ENCODE assay signal across 13 mouse cellular contexts in genomic region chr11:69623006-69623405, GRCm38 (mm10). TPM values are rescaled to one million over a fixed set of nuclear protein-coding genes. Genes with fewer than 3 reads are reported as not detected.
DNase-seq lines count a peak whose midpoint lies in the region; ATAC-seq lines count a peak whose summit lies in the region.
"Had no signal": no experiment of that assay in that cellular context is flagged by ENCODE, and none has a peak within 500 bp of the region (broad histone marks: within the 10 kb centered on the region; RNA-seq: fewer than 3 reads in every experiment).

No protein-coding gene starts in this region.

- H3K4me2 ChIP-seq in heart, embryonic 15.5 days, result no peak overlapping the region; the same call in 1 of the 2 replicates
- H3K4me2 ChIP-seq in hindbrain, embryonic 16.5 days (ENCODE audit: low read length), result peak overlapping the region; percentile 83
- peak overlapping the region; percentile 81 for H3K4me2 ChIP-seq in midbrain, embryonic 14.5 days (ENCODE audit: low read length)

- H3K9ac ChIP-seq in heart, embryonic 15.5 days, result no peak overlapping the region
- H3K9ac ChIP-seq in hindbrain, embryonic 16.5 days (ENCODE audit: low read depth, low read length), result no peak overlapping the region; the same call in 1 of the 2 replicates
- H3K9ac ChIP-seq in midbrain, embryonic 14.5 days (replicated peaks; ENCODE audit: low read length), result peak overlapping the region; percentile 62

- H3K36me3 ChIP-seq in heart, embryonic 15.5 days, result no peaks in the 10 kb centered on the region
- no peaks in the 10 kb centered on the region for H3K36me3 ChIP-seq in embryonic facial prominence, embryonic 10.5 days (replicated peaks)
- no peaks in the 10 kb centered on the region for H3K36me3 ChIP-seq in hindbrain, embryonic 16.5 days (ENCODE audit: control insufficient read depth, insufficient read depth, low read length)
- H3K36me3 ChIP-seq in midbrain, embryonic 14.5 days (ENCODE audit: control insufficient read depth, insufficient read depth, low read length), result no peaks in the 10 kb centered on the region

- H3K4me1 ChIP-seq in heart, embryonic 15.5 days (replicated peaks), result peaks cover 12% of the 10 kb centered on the region
- H3K4me1 ChIP-seq in embryonic facial prominence, embryonic 10.5 days, result peaks cover 18% of the 10 kb centered on the region
- peaks cover 9% of the 10 kb centered on the region for H3K4me1 ChIP-seq in hindbrain, embryonic 16.5 days (ENCODE audit: control insufficient read depth, insufficient read depth, low read depth, low read length)
- peaks cover 18% of the 10 kb centered on the region for H3K4me1 ChIP-seq in midbrain, embryonic 14.5 days (ENCODE audit: control insufficient read depth, insufficient read depth, low read length)

- no peaks in the 10 kb centered on the region for H3K27me3 ChIP-seq in heart, embryonic 15.5 days
- H3K27me3 ChIP-seq in embryonic facial prominence, embryonic 10.5 days (replicated peaks; ENCODE audit: low read depth, poor library complexity, severe bottlenecking), result no peaks in the 10 kb centered on the region
- H3K27me3 ChIP-seq in hindbrain, embryonic 16.5 days (replicated peaks; ENCODE audit: control insufficient read depth, insufficient read depth, low read length), result no peaks in the 10 kb centered on the region
- no peaks in the 10 kb centered on the region for H3K27me3 ChIP-seq in midbrain, embryonic 14.5 days (ENCODE audit: control insufficient read depth, insufficient read depth, low read length)

- H3K27ac ChIP-seq in heart, embryonic 15.5 days, result no peak overlapping the region
- no peak overlapping the region; the same call in 1 of the 2 replicates for H3K27ac ChIP-seq in embryonic facial prominence, embryonic 10.5 days (replicated peaks)
- no peak overlapping the region for H3K27ac ChIP-seq in hindbrain, embryonic 16.5 days (ENCODE audit: low read depth, low read length)
- H3K27ac ChIP-seq in midbrain, embryonic 14.5 days (replicated peaks; ENCODE audit: low read depth, low read length), result no peak overlapping the region

- H3K4me3 ChIP-seq in heart, embryonic 15.5 days, result peak overlapping the region; percentile 73; the same call in 1 of the 2 replicates
- H3K4me3 ChIP-seq in embryonic facial prominence, embryonic 10.5 days, result peak overlapping the region; percentile 67
- no peak overlapping the region; the same call in 1 of the 2 replicates for H3K4me3 ChIP-seq in hindbrain, embryonic 16.5 days (ENCODE audit: low read length)
- H3K4me3 ChIP-seq in midbrain, embryonic 14.5 days (replicated peaks; ENCODE audit: low read depth, low read length), result peak overlapping the region; percentile 42; the same call in 1 of the 2 replicates

- H3K9me3 ChIP-seq in heart, embryonic 15.5 days (replicated peaks), result no peaks in the 10 kb centered on the region
- no peaks in the 10 kb centered on the region for H3K9me3 ChIP-seq in embryonic facial prominence, embryonic 10.5 days
- no peaks in the 10 kb centered on the region for H3K9me3 ChIP-seq in hindbrain, embryonic 16.5 days (ENCODE audit: control insufficient read depth, low read length)
- no peaks in the 10 kb centered on the region for H3K9me3 ChIP-seq in midbrain, embryonic 14.5 days (ENCODE audit: control insufficient read depth, low read length)

- no peak for DNase-seq in heart, adult 9 months (ENCODE audit: low spot score in 2 of 2)
- DNase-seq in embryonic facial prominence, embryonic 10.5 days (ENCODE audit: low spot score), result no peak
- DNase-seq in midbrain, embryonic 14.5 days, result no peak
- DNase-seq in frontal cortex, postnatal 14 days (ENCODE audit: low spot score in 2 of 2), result no peak
- DNase-seq in layer of hippocampus, adult 9-11 months, result no peak
- DNase-seq in adrenal gland, postnatal 14 days, result no peak
- DNase-seq: adrenal gland, postnatal 10 days; lung, postnatal 36 days; right cerebral cortex, adult 18-20 months had no signal

- WGBS in heart, embryonic 15.5 days, result 73% methylated on average over 4 of the region's 4 CpGs
- 66% methylated on average over 4 of the region's 4 CpGs for WGBS in embryonic facial prominence, embryonic 10.5 days
- 62% methylated on average over 4 of the region's 4 CpGs for WGBS in hindbrain, embryonic 16.5 days
- WGBS in midbrain, embryonic 14.5 days, result 76% methylated on average over 4 of the region's 4 CpGs

- ATAC-seq in heart, embryonic 15.5 days (replicated peaks; ENCODE audit: insufficient number of reproducible peaks, insufficient read depth, low FRiP score, low read depth), result no peak
- ATAC-seq in hindbrain, embryonic 16.5 days, result no peak
- no peak for ATAC-seq in midbrain, embryonic 14.5 days (ENCODE audit: low FRiP score, low TSS enrichment)

RNA-seq across cellular contexts. Expression of gene Sat2, which starts 1.2 kb away (rescaled TPM):
- 14.3 and 16.7 TPM in 2 replicates for polyA plus RNA-seq in heart, embryonic 15.5 days (2015; fragmentation: Nextera tagmentation; extraction: Ambion mirVana)
- 16.0 TPM in 2 replicates for polyA plus RNA-seq in embryonic facial prominence, embryonic 10.5 days (2016; fragmentation: Nextera tagmentation; extraction: Ambion mirVana)
- 22.6 and 26.2 TPM in 2 replicates for polyA plus RNA-seq in hindbrain, embryonic 16.5 days (2015; fragmentation: Nextera tagmentation; extraction: Ambion mirVana)
- 21.6 and 22.5 TPM in 2 replicates for polyA plus RNA-seq in midbrain, embryonic 14.5 days (2014; fragmentation: Nextera tagmentation; extraction: Ambion mirVana)
- total RNA-seq in adrenal gland, postnatal 14 days (2021), result 7.9 and 8.2 TPM in 2 replicates

RNA-seq across cellular contexts. Expression of gene Shbg, which starts 5.3 kb away (rescaled TPM):
- polyA plus RNA-seq in heart, embryonic 15.5 days (2015; fragmentation: Nextera tagmentation; extraction: Ambion mirVana), result 0.29 TPM in 1 of 2 replicates, not detected in the other
- polyA plus RNA-seq in embryonic facial prominence, embryonic 10.5 days (2016; fragmentation: Nextera tagmentation; extraction: Ambion mirVana), result not detected in 2 replicates
- not detected in 2 replicates for polyA plus RNA-seq in hindbrain, embryonic 16.5 days (2015; fragmentation: Nextera tagmentation; extraction: Ambion mirVana)
- not detected in 2 replicates for polyA plus RNA-seq in midbrain, embryonic 14.5 days (2014; fragmentation: Nextera tagmentation; extraction: Ambion mirVana)
- not detected in 2 replicates for total RNA-seq in adrenal gland, postnatal 14 days (2021)
- total RNA-seq: heart, postnatal 10 days had no signal

RNA-seq across cellular contexts. Expression of gene Fxr2, which starts 9.8 kb away (rescaled TPM):
- polyA plus RNA-seq in heart, embryonic 15.5 days (2015; fragmentation: Nextera tagmentation; extraction: Ambion mirVana), result 22.9 and 28.5 TPM in 2 replicates
- 45.2 and 45.5 TPM in 2 replicates for polyA plus RNA-seq in embryonic facial prominence, embryonic 10.5 days (2016; fragmentation: Nextera tagmentation; extraction: Ambion mirVana)
- polyA plus RNA-seq in hindbrain, embryonic 16.5 days (2015; fragmentation: Nextera tagmentation; extraction: Ambion mirVana), result 32.1 and 34.6 TPM in 2 replicates
- polyA plus RNA-seq in midbrain, embryonic 14.5 days (2014; fragmentation: Nextera tagmentation; extraction: Ambion mirVana), result 35.9 and 38.4 TPM in 2 replicates
- 75.5 and 84.3 TPM in 2 replicates for total RNA-seq in adrenal gland, postnatal 14 days (2021)

RNA-seq across cellular contexts. Expression of gene Atp1b2, which starts 17.3 kb away (rescaled TPM):
- polyA plus RNA-seq in heart, embryonic 15.5 days (2015; fragmentation: Nextera tagmentation; extraction: Ambion mirVana), result 24.2 and 24.5 TPM in 2 replicates
- polyA plus RNA-seq in embryonic facial prominence, embryonic 10.5 days (2016; fragmentation: Nextera tagmentation; extraction: Ambion mirVana), result 3.2 TPM in 2 replicates
- polyA plus RNA-seq in hindbrain, embryonic 16.5 days (2015; fragmentation: Nextera tagmentation; extraction: Ambion mirVana), result 105 and 117 TPM in 2 replicates
- polyA plus RNA-seq in midbrain, embryonic 14.5 days (2014; fragmentation: Nextera tagmentation; extraction: Ambion mirVana), result 46.5 and 46.7 TPM in 2 replicates
- 37.4 and 39.7 TPM in 2 replicates for total RNA-seq in adrenal gland, postnatal 14 days (2021)

RNA-seq across cellular contexts. Expression of gene Sox15, which starts 32.1 kb away (rescaled TPM):
- 0.22 TPM in 1 of 2 replicates, not detected in the other for polyA plus RNA-seq in heart, embryonic 15.5 days (2015; fragmentation: Nextera tagmentation; extraction: Ambion mirVana)
- 0.17 TPM in 1 of 2 replicates, not detected in the other for polyA plus RNA-seq in embryonic facial prominence, embryonic 10.5 days (2016; fragmentation: Nextera tagmentation; extraction: Ambion mirVana)
- not detected in 2 replicates for polyA plus RNA-seq in hindbrain, embryonic 16.5 days (2015; fragmentation: Nextera tagmentation; extraction: Ambion mirVana)
- polyA plus RNA-seq in midbrain, embryonic 14.5 days (2014; fragmentation: Nextera tagmentation; extraction: Ambion mirVana), result not detected in 2 replicates
- total RNA-seq in adrenal gland, postnatal 14 days (2021), result 0.45 TPM in 1 of 2 replicates, not detected in the other
- total RNA-seq: adrenal gland, postnatal 10 days; heart, postnatal 10 days had no signal
- polyA plus RNA-seq: embryonic facial prominence, embryonic 11.5 days had no signal
